Mouse (Mus musculus): ENCODE measurements at regions not wholly inside any gene's neighbourhood (a gene's known extent, or its start where the extent isn't known, plus 50 kb on each side); places are given as distances from the start of the nearest gene placed in this dataset.
A peak's percentile ranks its signal among the peaks of the same experiment; 100 is the strongest.

GRCm38 (mm10) chr9:49959987-49960386 lies 161.3 kb upstream of the Ncam1 start:
- Histone ChIP-seq H3K27me3 (ENCODE audit: control insufficient read depth, insufficient read depth, insufficient read length) (no peaks in the 10 kb centered on the region), H3K79me2 (ENCODE audit: control insufficient read depth, insufficient read depth) (no peaks in the 10 kb centered on the region), H3ac (ENCODE audit: control insufficient read depth, insufficient read length, low read depth) (no peak overlapping the region), H3K4me3 (ENCODE audit: insufficient read depth, poor library complexity, severe bottlenecking) (no peak overlapping the region), H3K79me3 (ENCODE audit: low read depth) (no peaks in the 10 kb centered on the region), H3K36me3 (ENCODE audit: control insufficient read depth, insufficient read depth) (no peaks in the 10 kb centered on the region)
- TF ChIP-seq FOSL1 (IDR thresholded peaks at IDR 0.05; ENCODE audit: insufficient read depth, low read length, poor library complexity, severe bottlenecking) (no peak), MAX (IDR thresholded peaks at IDR 0.05) (no peak), MYOD1 (IDR thresholded peaks at IDR 0.05; ENCODE audit: control insufficient read depth, insufficient read length, low read depth) (no peak), CTCF (IDR thresholded peaks at IDR 0.05; ENCODE audit: control insufficient read depth, insufficient read depth, insufficient read length) (no peak), USF1 (IDR thresholded peaks at IDR 0.05; ENCODE audit: low read depth) (no peak), MYOG (IDR thresholded peaks at IDR 0.05; ENCODE audit: control insufficient read depth, extremely low read depth, insufficient read length) (no peak)

GRCm38 (mm10) chr9:49958890-49959289 lies 160.2 kb upstream of the Ncam1 start:
- Histone ChIP-seq H3K27me3 (ENCODE audit: control insufficient read depth, insufficient read depth, insufficient read length) (no peaks in the 10 kb centered on the region), H3K4me3 (ENCODE audit: insufficient read depth, poor library complexity, severe bottlenecking) (no peak overlapping the region), H3K36me3 (ENCODE audit: control insufficient read depth, insufficient read depth) (no peaks in the 10 kb centered on the region), H3K79me3 (ENCODE audit: low read depth) (no peaks in the 10 kb centered on the region), H3ac (ENCODE audit: control insufficient read depth, insufficient read length, low read depth) (no peak overlapping the region), H3K79me2 (ENCODE audit: control insufficient read depth, insufficient read depth) (no peaks in the 10 kb centered on the region)
- no peak for TF ChIP-seq MYOG (IDR thresholded peaks at IDR 0.05; ENCODE audit: control insufficient read depth, extremely low read depth, insufficient read length)
- no peak for TF ChIP-seq FOSL1 (IDR thresholded peaks at IDR 0.05; ENCODE audit: insufficient read depth, low read length, poor library complexity, severe bottlenecking)
- TF ChIP-seq USF1 (IDR thresholded peaks at IDR 0.05; ENCODE audit: low read depth), result no peak
- TF ChIP-seq MYOD1 (IDR thresholded peaks at IDR 0.05; ENCODE audit: control insufficient read depth, insufficient read length, low read depth), result no peak
- no peak for TF ChIP-seq MAX (IDR thresholded peaks at IDR 0.05)
- TF ChIP-seq CTCF (IDR thresholded peaks at IDR 0.05; ENCODE audit: control insufficient read depth, insufficient read depth, insufficient read length), result no peak
- TF ChIP-seq CEBPB (IDR thresholded peaks at IDR 0.05; ENCODE audit: low read depth), result no peak

- Histone ChIP-seq H3K79me3 (ENCODE audit: low read depth) (no peaks in the 10 kb centered on the region), H3K27me3 (ENCODE audit: control insufficient read depth, insufficient read depth, insufficient read length) (no peaks in the 10 kb centered on the region), H3ac (ENCODE audit: control insufficient read depth, insufficient read length, low read depth) (no peak overlapping the region), H3K79me2 (ENCODE audit: control insufficient read depth, insufficient read depth) (no peaks in the 10 kb centered on the region), H3K36me3 (ENCODE audit: control insufficient read depth, insufficient read depth) (no peaks in the 10 kb centered on the region), H3K4me3 (ENCODE audit: insufficient read depth, poor library complexity, severe bottlenecking) (no peak overlapping the region)
- no peak for TF ChIP-seq MYOG (IDR thresholded peaks at IDR 0.05; ENCODE audit: control insufficient read depth, extremely low read depth, insufficient read length)
- no peak for TF ChIP-seq CTCF (IDR thresholded peaks at IDR 0.05; ENCODE audit: control insufficient read depth, insufficient read depth, insufficient read length)
- TF ChIP-seq USF1 (IDR thresholded peaks at IDR 0.05; ENCODE audit: low read depth), result no peak
- TF ChIP-seq FOSL1 (IDR thresholded peaks at IDR 0.05; ENCODE audit: insufficient read depth, low read length, poor library complexity, severe bottlenecking), result no peak
- TF ChIP-seq MYOD1 (IDR thresholded peaks at IDR 0.05; ENCODE audit: control insufficient read depth, insufficient read length, low read depth), result no peak
- no peak for TF ChIP-seq MAX (IDR thresholded peaks at IDR 0.05)
- TF ChIP-seq CEBPB (IDR thresholded peaks at IDR 0.05; ENCODE audit: low read depth), result no peak
These were observed 155.9 kb upstream of the Ncam1 start for GRCm38 (mm10) chr9:49954601-49955000.

GRCm38 (mm10) chr9:49950321-49950720 lies 151.6 kb upstream of the Ncam1 start:
- Histone ChIP-seq H3ac (ENCODE audit: control insufficient read depth, insufficient read length, low read depth) (no peak overlapping the region), H3K36me3 (ENCODE audit: control insufficient read depth, insufficient read depth) (no peaks in the 10 kb centered on the region), H3K79me2 (ENCODE audit: control insufficient read depth, insufficient read depth) (no peaks in the 10 kb centered on the region), H3K27me3 (ENCODE audit: control insufficient read depth, insufficient read depth, insufficient read length) (no peaks in the 10 kb centered on the region), H3K79me3 (ENCODE audit: low read depth) (no peaks in the 10 kb centered on the region), H3K4me3 (ENCODE audit: insufficient read depth, poor library complexity, severe bottlenecking) (no peak overlapping the region)
- TF ChIP-seq MYOD1 (IDR thresholded peaks at IDR 0.05; ENCODE audit: control insufficient read depth, insufficient read length, low read depth) (peak; percentile 80), CTCF (IDR thresholded peaks at IDR 0.05; ENCODE audit: control insufficient read depth, insufficient read depth, insufficient read length) (no peak)

- H3K36me3 ChIP-seq (ENCODE audit: control insufficient read depth, insufficient read depth), result no peaks in the 10 kb centered on the region
- no peaks in the 10 kb centered on the region for H3K79me3 ChIP-seq (ENCODE audit: low read depth)
- no peak overlapping the region for H3ac ChIP-seq (ENCODE audit: control insufficient read depth, insufficient read length, low read depth)
- no peak overlapping the region for H3K4me3 ChIP-seq (ENCODE audit: insufficient read depth, poor library complexity, severe bottlenecking)
- no peaks in the 10 kb centered on the region for H3K79me2 ChIP-seq (ENCODE audit: control insufficient read depth, insufficient read depth)
- no peaks in the 10 kb centered on the region for H3K27me3 ChIP-seq (ENCODE audit: control insufficient read depth, insufficient read depth, insufficient read length)
- no peak for TF ChIP-seq CTCF (IDR thresholded peaks at IDR 0.05; ENCODE audit: control insufficient read depth, insufficient read depth, insufficient read length)
- no peak for TF ChIP-seq CEBPB (IDR thresholded peaks at IDR 0.05; ENCODE audit: low read depth)
These were observed 149.8 kb upstream of the Ncam1 start for GRCm38 (mm10) chr9:49948546-49948945.

GRCm38 (mm10) chr9:49946857-49947256 lies 148.1 kb upstream of the Ncam1 start:
- Histone ChIP-seq H3K4me3 (ENCODE audit: insufficient read depth, poor library complexity, severe bottlenecking) (no peak overlapping the region), H3K27me3 (ENCODE audit: control insufficient read depth, insufficient read depth, insufficient read length) (no peaks in the 10 kb centered on the region), H3K79me2 (ENCODE audit: control insufficient read depth, insufficient read depth) (no peaks in the 10 kb centered on the region), H3ac (ENCODE audit: control insufficient read depth, insufficient read length, low read depth) (no peak overlapping the region), H3K36me3 (ENCODE audit: control insufficient read depth, insufficient read depth) (no peaks in the 10 kb centered on the region), H3K79me3 (ENCODE audit: low read depth) (no peaks in the 10 kb centered on the region)
- TF ChIP-seq FOSL1 (IDR thresholded peaks at IDR 0.05; ENCODE audit: insufficient read depth, low read length, poor library complexity, severe bottlenecking) (no peak), CEBPB (IDR thresholded peaks at IDR 0.05; ENCODE audit: low read depth) (no peak), MAX (IDR thresholded peaks at IDR 0.05) (no peak), CTCF (IDR thresholded peaks at IDR 0.05; ENCODE audit: control insufficient read depth, insufficient read depth, insufficient read length) (no peak), MYOD1 (IDR thresholded peaks at IDR 0.05; ENCODE audit: control insufficient read depth, insufficient read length, low read depth) (no peak)

All from C2C12 (cell line).